Mouse (Mus musculus): ENCODE data around the gene Tor4a. TPM values are rescaled to one million over a fixed set of nuclear protein-coding genes. Genes with fewer than 3 reads are reported as not detected.

The Tor4a gene
- polyA plus RNA-seq (2016; fragmentation: Nextera tagmentation; extraction: Ambion mirVana), result 2.2 and 2.4 TPM in 2 replicates

- Histone ChIP-seq H3K9me3 (no peaks in the 10 kb centered on the region), H3K4me1 (peaks cover 32% of the 10 kb centered on the region), H3K4me3 (peak within 1 kb of the TSS; percentile 47), H3K27ac (replicated peaks) (no peak within 1 kb of the TSS), H3K27me3 (replicated peaks; ENCODE audit: low read depth, poor library complexity, severe bottlenecking) (peaks cover 41% of the 10 kb centered on the region), H3K36me3 (replicated peaks) (peaks cover 37% of the 10 kb centered on the region)
- DNase-seq (ENCODE audit: low spot score), result peak; percentile 48
- WGBS, result 8% methylated on average over 8 of the region's 8 CpGs
Observed at GRCm38 (mm10) chr2:25196172-25196954, at the start of gene Tor4a. Gene Tor4a, minus strand, starts transcription at chr2:25196886.

- no peaks in the 10 kb centered on the region for H3K9me3 ChIP-seq
- DNase-seq (ENCODE audit: low spot score), result no peak
- peaks cover 44% of the 10 kb centered on the region for H3K27me3 ChIP-seq (replicated peaks; ENCODE audit: low read depth, poor library complexity, severe bottlenecking)
- no peak overlapping the region for H3K27ac ChIP-seq (replicated peaks)
- 90% methylated on average over 4 of the region's 4 CpGs for WGBS
- H3K4me3 ChIP-seq, result no peak overlapping the region
- H3K4me1 ChIP-seq, result peaks cover 33% of the 10 kb centered on the region
- peaks cover 44% of the 10 kb centered on the region for H3K36me3 ChIP-seq (replicated peaks)
Observed at GRCm38 (mm10) chr2:25244144-25244543, 47.5 kb upstream of the Tor4a start.

GRCm38 (mm10) chr2:25243342-25243741, 46.7 kb upstream of the Tor4a start:
- Histone ChIP-seq H3K9me3 (no peaks in the 10 kb centered on the region), H3K27me3 (replicated peaks; ENCODE audit: low read depth, poor library complexity, severe bottlenecking) (peaks cover 48% of the 10 kb centered on the region), H3K4me3 (peak overlapping the region; percentile 69; the same call in 1 of the 2 replicates), H3K36me3 (replicated peaks) (peaks cover 36% of the 10 kb centered on the region), H3K27ac (replicated peaks) (no peak overlapping the region), H3K4me1 (peaks cover 33% of the 10 kb centered on the region)
- WGBS, result 78% methylated on average over 8 of the region's 8 CpGs
- DNase-seq (ENCODE audit: low spot score), result no peak

- DNase-seq (ENCODE audit: low spot score), result peak; percentile 49
- H3K36me3 ChIP-seq (replicated peaks), result peaks cover 23% of the 10 kb centered on the region
- no peaks in the 10 kb centered on the region for H3K9me3 ChIP-seq
- H3K27ac ChIP-seq (replicated peaks), result peak within 1 kb of the TSS; percentile 72
- H3K27me3 ChIP-seq (replicated peaks; ENCODE audit: low read depth, poor library complexity, severe bottlenecking), result peaks cover 48% of the 10 kb centered on the region
- 1% methylated on average over 59 of the region's 59 CpGs for WGBS
- H3K4me1 ChIP-seq, result peaks cover 33% of the 10 kb centered on the region
- peak within 1 kb of the TSS; percentile 69 for H3K4me3 ChIP-seq
Observed at GRCm38 (mm10) chr2:25242101-25242506, 45.4 kb upstream of the Tor4a start, which contains the start of the genes Rnf208 and Cysrt1. Gene Rnf208, plus strand, starts transcription at chr2:25242255. Gene Cysrt1, minus strand, starts transcription at chr2:25242452.

- Histone ChIP-seq H3K4me1 (peaks cover 36% of the 10 kb centered on the region), H3K27ac (replicated peaks) (no peak overlapping the region; the same call in 1 of the 2 replicates), H3K36me3 (replicated peaks) (peaks cover 16% of the 10 kb centered on the region), H3K9me3 (no peaks in the 10 kb centered on the region), H3K27me3 (replicated peaks; ENCODE audit: low read depth, poor library complexity, severe bottlenecking) (peaks cover 48% of the 10 kb centered on the region), H3K4me3 (peak overlapping the region; percentile 69)
- 19% methylated on average over 6 of the region's 6 CpGs for WGBS
- DNase-seq (ENCODE audit: low spot score), result no peak
Observed at GRCm38 (mm10) chr2:25241438-25241775, 44.7 kb upstream of the Tor4a start.

GRCm38 (mm10) chr2:25240723-25241437, 44.2 kb upstream of the Tor4a start:
- H3K36me3 ChIP-seq (replicated peaks), result peaks cover 11% of the 10 kb centered on the region
- H3K9me3 ChIP-seq, result no peaks in the 10 kb centered on the region
- peak overlapping the region; percentile 69 for H3K4me3 ChIP-seq
- H3K4me1 ChIP-seq, result peaks cover 38% of the 10 kb centered on the region
- WGBS, result 1% methylated on average over 29 of the region's 29 CpGs
- peaks cover 48% of the 10 kb centered on the region for H3K27me3 ChIP-seq (replicated peaks; ENCODE audit: low read depth, poor library complexity, severe bottlenecking)
- peak; percentile 81 for DNase-seq (ENCODE audit: low spot score)
- peak overlapping the region; percentile 70; the same call in 1 of the 2 replicates for H3K27ac ChIP-seq (replicated peaks)

- WGBS, result 48% methylated on average over 8 of the region's 8 CpGs
- Histone ChIP-seq H3K27me3 (replicated peaks; ENCODE audit: low read depth, poor library complexity, severe bottlenecking) (peaks cover 48% of the 10 kb centered on the region), H3K36me3 (replicated peaks) (peaks cover 5% of the 10 kb centered on the region; the same call in 1 of the 2 replicates), H3K4me1 (peaks cover 38% of the 10 kb centered on the region), H3K4me3 (peak overlapping the region; percentile 69), H3K9me3 (no peaks in the 10 kb centered on the region), H3K27ac (replicated peaks) (peak overlapping the region; percentile 70; the same call in 1 of the 2 replicates)
- no peak for DNase-seq (ENCODE audit: low spot score)
Observed at GRCm38 (mm10) chr2:25240310-25240709, 43.6 kb upstream of the Tor4a start.

GRCm38 (mm10) chr2:25239766-25240165, 43.1 kb upstream of the Tor4a start:
- Histone ChIP-seq H3K27me3 (replicated peaks; ENCODE audit: low read depth, poor library complexity, severe bottlenecking) (peaks cover 49% of the 10 kb centered on the region), H3K4me1 (peaks cover 38% of the 10 kb centered on the region)

GRCm38 (mm10) chr2:25238106-25238505, 41.4 kb upstream of the Tor4a start:
- Histone ChIP-seq H3K4me3 (no peak overlapping the region), H3K4me1 (peaks cover 35% of the 10 kb centered on the region), H3K27me3 (replicated peaks; ENCODE audit: low read depth, poor library complexity, severe bottlenecking) (peaks cover 42% of the 10 kb centered on the region), H3K9me3 (no peaks in the 10 kb centered on the region), H3K36me3 (replicated peaks) (no peaks in the 10 kb centered on the region), H3K27ac (replicated peaks) (no peak overlapping the region)
- DNase-seq (ENCODE audit: low spot score), result no peak

More at GRCm38 (mm10) chr2:25239766-25240165, 43.1 kb upstream of the Tor4a start:
- no peak for DNase-seq (ENCODE audit: low spot score)
- H3K9me3 ChIP-seq, result no peaks in the 10 kb centered on the region
- 0 out of 2 replicates have a peak, but pooled peaks cover under 1% of the 10 kb centered on the region for H3K36me3 ChIP-seq (replicated peaks)
- H3K4me3 ChIP-seq, result peak overlapping the region; percentile 1; the same call in 1 of the 2 replicates
- no peak overlapping the region for H3K27ac ChIP-seq (replicated peaks)
- 86% methylated on average over 3 of the region's 3 CpGs for WGBS

- no peaks in the 10 kb centered on the region for H3K36me3 ChIP-seq (replicated peaks)
- H3K4me3 ChIP-seq, result no peak overlapping the region
- H3K9me3 ChIP-seq, result no peaks in the 10 kb centered on the region
- WGBS, result 67% methylated on average over 4 of the region's 4 CpGs
- peaks cover 29% of the 10 kb centered on the region for H3K4me1 ChIP-seq
- no peak overlapping the region for H3K27ac ChIP-seq (replicated peaks)
- peaks cover 36% of the 10 kb centered on the region for H3K27me3 ChIP-seq (replicated peaks; ENCODE audit: low read depth, poor library complexity, severe bottlenecking)
- DNase-seq (ENCODE audit: low spot score), result no peak
Observed at GRCm38 (mm10) chr2:25237522-25237921, 40.8 kb upstream of the Tor4a start.

- Histone ChIP-seq H3K4me1 (peaks cover 20% of the 10 kb centered on the region), H3K27ac (replicated peaks) (no peak within 1 kb of the TSS), H3K27me3 (replicated peaks; ENCODE audit: low read depth, poor library complexity, severe bottlenecking) (peaks cover 36% of the 10 kb centered on the region), H3K36me3 (replicated peaks) (no peaks in the 10 kb centered on the region), H3K9me3 (no peaks in the 10 kb centered on the region), H3K4me3 (no peak within 1 kb of the TSS)
- 32% methylated on average over 8 of the region's 8 CpGs for WGBS
- DNase-seq (ENCODE audit: low spot score), result no peak
Observed at GRCm38 (mm10) chr2:25236614-25237013, 39.9 kb upstream of the Tor4a start, which contains the start of gene Rnf224. Gene Rnf224, minus strand, starts transcription at chr2:25236787.

- H3K4me1 ChIP-seq, result peaks cover 5% of the 10 kb centered on the region; the same call in 1 of the 2 replicates
- H3K4me3 ChIP-seq, result no peak overlapping the region
- H3K9me3 ChIP-seq, result no peaks in the 10 kb centered on the region
- no peaks in the 10 kb centered on the region for H3K36me3 ChIP-seq (replicated peaks)
- peaks cover 39% of the 10 kb centered on the region for H3K27me3 ChIP-seq (replicated peaks; ENCODE audit: low read depth, poor library complexity, severe bottlenecking)
- no peak for DNase-seq (ENCODE audit: low spot score)
- H3K27ac ChIP-seq (replicated peaks), result no peak overlapping the region
- 73% methylated on average over 5 of the region's 5 CpGs for WGBS
Observed at GRCm38 (mm10) chr2:25234551-25235220, 38.0 kb upstream of the Tor4a start.

Data from embryonic facial prominence, embryonic 10.5 days (tissue).